Mouse (Mus musculus): ENCODE data around the gene Papss1.

Papss1 gene

GRCm38 (mm10) chr3:131586818-131587217 lies 22.2 kb downstream of the Papss1 start:
- no peak for DNase-seq

DNA sequence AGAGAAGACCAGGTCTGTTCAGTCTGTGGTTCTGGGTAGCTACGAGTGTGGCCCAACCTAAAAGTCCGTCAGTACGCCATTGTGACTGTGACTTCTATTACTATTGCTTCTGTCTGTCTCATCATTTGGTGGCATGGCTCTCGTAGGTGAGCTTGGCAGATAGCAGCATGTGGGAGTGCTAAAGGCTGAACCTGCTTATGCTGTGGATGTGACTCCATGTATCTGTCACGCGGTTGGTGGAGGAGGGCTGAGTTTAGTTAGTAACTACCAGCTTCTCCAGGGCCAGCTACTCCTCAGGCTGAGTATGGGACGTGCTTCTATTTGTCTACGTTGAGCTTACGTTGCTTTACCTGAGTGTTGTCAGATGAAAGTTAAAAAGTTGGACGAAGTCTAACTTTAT lies 23.4 kb downstream of the Papss1 start:
- no peak for DNase-seq

DNA sequence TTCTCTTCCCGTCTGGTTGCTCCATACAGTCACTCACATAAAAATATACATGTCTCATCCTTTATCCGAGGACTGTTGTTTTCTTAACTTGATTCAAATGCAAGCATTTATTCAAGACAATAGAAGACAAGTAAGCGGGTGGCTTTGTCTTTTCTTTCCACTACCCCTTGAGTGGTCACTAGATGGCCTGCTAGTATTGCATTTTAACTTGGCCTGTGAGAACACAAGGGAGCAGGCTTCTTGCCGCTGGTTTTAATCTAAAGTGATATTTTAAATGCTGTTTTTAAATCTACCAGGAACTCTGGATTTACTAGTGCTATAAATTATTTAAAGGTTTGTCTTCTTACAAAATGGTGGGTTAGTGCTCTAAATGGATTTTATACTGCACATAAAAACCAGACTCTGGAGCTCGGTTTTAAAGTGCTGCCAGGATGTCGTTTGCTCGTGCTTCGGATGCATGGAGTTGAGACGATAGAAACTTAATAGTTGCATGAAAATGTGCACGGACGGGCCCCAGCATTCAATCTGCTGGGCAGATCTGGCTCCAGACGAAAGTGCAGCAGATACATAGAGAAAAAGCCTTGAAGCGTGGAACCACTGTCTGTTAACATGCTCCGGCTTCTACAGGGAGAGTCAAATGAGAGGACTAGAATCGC lies 28.7 kb downstream of the Papss1 start:
- DNase-seq: no peak

DNA sequence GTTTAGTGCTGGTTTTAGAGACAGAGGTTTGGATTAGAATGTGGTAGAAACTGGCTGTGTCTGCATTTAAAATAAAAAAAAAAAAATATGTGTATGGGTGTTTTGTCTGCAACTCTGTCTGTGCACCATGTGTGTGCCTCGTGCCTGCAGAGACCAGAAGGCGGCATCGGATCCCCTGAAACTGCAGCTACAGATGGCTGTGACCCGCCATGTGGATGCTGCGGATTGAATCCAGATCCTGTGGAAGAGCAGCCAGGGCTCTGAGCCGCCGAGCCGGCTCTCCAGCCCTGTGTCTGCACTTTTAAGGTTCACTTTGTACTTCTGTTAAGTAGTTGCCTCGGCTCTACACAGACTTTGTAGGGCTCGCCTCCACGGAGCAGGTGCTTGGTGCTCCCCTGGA lies 29.8 kb downstream of the Papss1 start:
- DNase-seq: no peak

DNA sequence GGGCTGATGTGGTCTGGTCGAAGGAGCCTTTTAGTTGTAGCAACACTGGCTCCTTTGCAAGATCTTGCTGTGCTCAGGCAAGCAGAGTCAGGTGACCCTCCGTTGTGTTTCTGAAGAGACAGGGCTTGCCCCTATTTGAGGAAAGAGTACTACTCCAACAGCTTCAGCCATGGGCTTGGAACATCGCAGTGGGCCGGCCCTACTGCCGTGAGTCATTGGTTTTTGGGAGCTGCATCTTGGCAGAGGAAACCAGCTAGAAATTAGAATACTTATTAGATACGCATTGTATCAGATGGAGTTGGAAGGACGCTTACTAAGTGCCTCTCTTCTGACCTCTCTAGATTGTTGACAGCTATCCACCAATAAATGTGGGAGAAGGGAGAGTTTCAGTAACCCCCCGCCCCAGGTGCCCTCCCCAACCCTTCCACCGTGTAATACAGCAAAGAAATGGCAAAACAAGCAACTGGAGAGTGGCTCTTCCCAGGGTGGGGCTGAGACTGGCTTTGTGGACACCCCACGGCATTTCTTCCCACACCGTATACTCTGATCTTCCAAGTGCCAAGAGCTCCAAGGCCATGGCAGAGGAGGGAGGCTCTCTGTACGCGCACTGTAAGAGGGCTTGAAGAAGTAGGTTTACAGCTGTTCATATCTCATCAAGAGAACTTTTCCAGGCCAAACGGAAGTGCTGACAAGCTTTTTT lies 31.1 kb downstream of the Papss1 start:
- no peak for DNase-seq

DNA sequence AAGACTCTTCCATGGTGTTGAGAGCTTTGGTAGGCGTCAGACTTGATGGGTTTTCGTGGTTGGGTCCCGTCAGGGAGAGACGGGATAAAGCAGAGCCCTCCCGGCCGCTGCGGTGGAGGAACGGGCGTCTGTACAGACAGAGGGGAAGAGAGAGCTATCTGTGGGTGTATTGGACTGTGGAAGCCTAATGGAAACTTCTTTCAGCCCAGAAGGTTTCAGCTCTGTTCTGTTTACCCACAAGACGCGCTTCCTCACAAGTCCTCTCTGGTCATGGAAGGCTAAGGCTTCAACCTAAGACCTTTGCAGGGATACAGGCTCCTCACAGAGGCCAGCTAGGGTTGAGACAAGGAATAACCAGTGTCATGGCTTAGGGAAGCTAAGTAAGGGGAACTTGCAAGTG lies 36.2 kb downstream of the Papss1 start:
- DNase-seq: no peak

DNA sequence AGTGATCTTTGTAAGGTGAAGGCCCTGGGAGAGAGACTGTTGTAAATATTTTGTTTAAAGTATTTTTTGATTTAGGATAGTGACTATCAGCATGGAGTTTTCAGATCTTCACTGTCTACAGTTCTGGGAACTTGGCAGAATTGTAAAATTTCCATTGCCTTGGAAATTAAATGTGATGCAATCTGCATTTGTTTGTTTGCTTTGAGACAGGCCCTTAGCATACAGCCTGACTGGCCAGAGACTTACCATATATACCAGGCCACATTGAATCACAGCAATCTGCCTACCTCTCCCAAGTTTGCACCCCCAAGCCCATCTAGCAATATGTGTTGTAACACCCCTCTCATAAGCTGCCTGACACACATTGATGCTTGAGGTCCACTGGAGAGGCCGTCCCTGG lies 36.8 kb downstream of the Papss1 start:
- no peak for DNase-seq

DNA sequence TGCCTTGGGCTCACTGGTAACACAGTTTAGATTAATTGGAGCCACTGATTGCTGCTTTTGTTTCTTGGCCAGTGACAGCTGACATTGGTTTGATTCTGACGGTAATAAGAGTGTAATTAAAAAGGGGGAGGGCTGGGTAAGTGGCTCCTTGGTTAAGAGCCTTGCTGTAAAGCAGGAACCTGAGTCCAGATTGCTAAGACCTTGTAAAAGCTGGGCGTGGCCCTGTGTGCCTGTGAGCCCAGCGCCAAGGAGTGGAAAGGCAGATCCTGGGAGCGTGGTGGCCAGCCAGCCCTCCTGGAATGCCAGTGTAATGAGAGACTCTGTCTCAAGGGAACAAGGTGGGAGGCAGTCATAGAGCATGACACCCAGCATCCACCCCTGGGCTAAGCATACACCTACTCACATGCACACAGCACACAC lies 38.4 kb downstream of the Papss1 start:
- DNase-seq: no peak

GRCm38 (mm10) chr3:131608112-131608511 lies 43.5 kb downstream of the Papss1 start:
- no peak for DNase-seq

GRCm38 (mm10) chr3:131609651-131610050 lies 45.1 kb downstream of the Papss1 start:
- no peak for DNase-seq

DNA sequence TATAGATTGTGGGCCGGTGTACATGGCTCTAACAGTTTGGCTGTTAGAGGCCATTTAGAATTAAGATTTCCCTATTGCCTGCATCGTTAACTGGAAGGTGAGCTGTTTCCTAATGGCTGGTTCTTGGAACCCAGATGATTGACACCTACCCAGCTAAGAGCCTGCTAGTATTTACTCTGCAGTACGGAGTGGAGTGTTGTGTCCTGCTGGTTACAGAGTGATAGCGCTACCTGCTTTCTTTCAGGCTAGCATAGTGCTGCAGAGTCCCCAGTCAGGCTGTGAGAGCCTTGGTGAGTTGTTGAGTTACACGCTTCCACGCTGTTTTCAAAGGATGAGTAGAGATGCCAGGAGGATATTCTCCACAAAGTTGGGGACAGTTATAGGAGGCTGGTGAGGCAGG lies 46.0 kb downstream of the Papss1 start:
- no peak for DNase-seq

GRCm38 (mm10) chr3:131612847-131613246 lies 48.3 kb downstream of the Papss1 start:
- DNase-seq: no peak

DNA sequence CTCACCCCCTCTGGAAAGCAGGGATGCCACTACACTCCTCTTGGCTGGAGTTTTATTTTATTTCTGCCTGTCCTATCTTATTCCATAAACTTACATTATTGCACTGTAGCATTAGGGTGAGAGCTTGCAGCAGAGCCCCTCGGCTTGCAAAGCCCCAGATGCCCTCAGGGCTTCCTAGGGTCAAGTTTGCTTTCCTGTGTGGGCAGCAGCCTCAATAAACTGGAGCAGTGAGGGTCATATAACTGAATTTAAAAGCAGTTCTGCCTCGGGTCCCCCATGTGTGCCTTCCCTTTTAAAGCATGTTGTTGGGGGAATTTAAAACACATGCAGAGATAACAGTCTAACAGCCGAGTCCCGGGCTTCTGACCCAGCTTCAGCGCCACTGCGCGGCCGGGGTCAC lies 49.5 kb downstream of the Papss1 start:
- no peak for DNase-seq

- no peak for DNase-seq
Measured at GRCm38 (mm10) chr3:131618580-131619338, 54.2 kb downstream of the Papss1 start.

GRCm38 (mm10) chr3:131623208-131623607 lies 58.6 kb downstream of the Papss1 start:
- no peak for DNase-seq

GRCm38 (mm10) chr3:131624063-131624462 lies 59.5 kb downstream of the Papss1 start:
- DNase-seq: no peak

- DNase-seq: no peak
Measured at GRCm38 (mm10) chr3:131627476-131627875, 62.9 kb downstream of the Papss1 start.

DNA sequence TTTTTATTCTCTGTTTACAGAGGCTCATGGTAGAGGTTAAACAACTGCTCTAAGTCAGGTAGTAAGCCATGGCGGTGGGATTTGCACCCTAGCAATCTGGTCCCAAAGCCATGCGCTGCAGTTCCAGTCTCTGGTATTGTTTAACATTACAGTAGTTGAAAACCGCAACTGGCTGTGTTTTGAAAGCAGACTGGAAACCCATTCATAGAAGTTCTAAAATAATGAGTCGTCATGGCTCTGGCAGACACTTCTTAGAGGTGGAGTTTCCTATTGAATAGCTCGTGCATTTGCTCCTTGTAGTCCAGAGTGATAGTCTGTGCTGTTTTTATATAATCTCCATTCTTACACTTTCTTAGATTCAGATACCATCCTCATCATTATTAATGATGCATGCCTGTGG lies 63.7 kb downstream of the Papss1 start:
- DNase-seq: no peak

GRCm38 (mm10) chr3:131628931-131629330 lies 64.4 kb downstream of the Papss1 start:
- no peak for DNase-seq

DNA sequence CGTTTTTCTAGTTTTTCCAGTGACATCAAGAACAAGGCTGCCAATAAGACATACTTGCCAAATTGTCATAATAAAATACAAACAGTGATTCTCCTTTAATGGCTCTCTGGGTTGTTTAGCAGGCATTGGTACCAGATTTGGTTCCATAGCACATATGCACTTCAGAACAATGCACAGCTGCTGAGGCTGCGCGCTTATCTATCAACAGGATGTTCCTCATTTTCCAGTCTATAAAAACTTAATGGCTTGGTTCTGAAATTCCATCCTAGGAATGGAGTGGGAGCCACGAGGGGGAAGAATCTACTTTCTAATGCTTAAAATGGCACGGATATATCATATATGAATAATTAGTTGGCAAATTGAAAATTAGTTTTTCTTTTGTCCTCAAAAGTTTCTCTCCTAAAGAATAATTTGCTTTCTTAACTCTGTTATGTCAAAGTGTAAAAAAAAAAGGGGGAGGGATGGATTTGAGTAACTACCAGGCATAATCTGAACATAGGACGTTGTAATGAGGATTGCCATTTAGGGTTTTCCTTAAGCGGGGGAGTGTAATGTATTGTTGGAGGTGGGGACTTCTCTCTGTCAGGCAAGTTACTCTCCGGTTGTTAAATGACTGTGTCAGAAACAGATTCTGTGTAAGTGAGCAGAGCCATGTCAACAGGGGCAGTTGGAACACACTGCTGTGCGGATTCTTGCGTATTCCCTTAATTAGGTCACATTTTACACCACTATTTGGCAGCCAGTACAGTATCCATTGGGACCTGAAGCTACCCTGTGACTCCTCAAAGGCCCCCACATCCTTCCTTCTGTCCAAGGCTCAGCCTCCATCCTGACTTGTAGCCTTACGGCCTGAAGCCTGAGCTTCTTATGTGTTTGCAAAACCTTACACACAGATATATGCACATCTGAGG lies 66.1 kb downstream of the Papss1 start:
- DNase-seq: no peak

GRCm38 (mm10) chr3:131631318-131631870 lies 66.8 kb downstream of the Papss1 start:
- DNase-seq: peak; percentile 6

- DNase-seq: no peak
Measured at GRCm38 (mm10) chr3:131634091-131634490, 69.5 kb downstream of the Papss1 start.

- no peak for DNase-seq
Measured at GRCm38 (mm10) chr3:131636126-131636525, 71.6 kb downstream of the Papss1 start.

All from lung, postnatal 14 days (tissue).